Mouse (Mus musculus) right cerebral cortex, postnatal 10 days (tissue): ENCODE results near the gene Pdap1.
"Not testable (repeated sequence)": the region's sequence is repeated elsewhere in the genome, so short reads cannot be mapped to it uniquely, and the experiment has no call there.

ENCODE experiments used
- DNase-seq, 2 experiments: peaks; one replicate each; pipeline ENCODE4 v3.0.0; 2021; ENCODE audit warnings: low spot score in 2 of 2

The Pdap1 gene

DNA sequence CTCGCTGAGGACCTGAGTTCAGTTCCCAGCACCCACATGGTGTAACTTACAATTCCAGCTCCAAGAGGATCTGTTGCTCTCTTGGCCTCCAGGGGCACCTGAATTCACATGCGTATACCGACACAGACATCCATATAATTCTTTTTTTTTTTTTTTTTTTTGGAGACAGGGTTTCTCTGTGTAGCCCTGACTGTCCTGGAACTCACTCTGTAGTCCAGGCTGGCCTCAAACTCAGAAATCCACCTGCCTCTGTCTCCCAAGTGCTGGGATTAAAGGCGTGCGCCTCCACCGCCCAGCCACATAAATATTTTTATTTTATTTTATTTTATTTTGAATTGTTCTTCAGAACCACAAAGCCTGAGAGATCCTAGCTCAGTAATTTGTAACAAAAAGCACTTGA is 56.8 kb downstream of the Pdap1 start:
- DNase-seq = not testable (repeated sequence)

DNA sequence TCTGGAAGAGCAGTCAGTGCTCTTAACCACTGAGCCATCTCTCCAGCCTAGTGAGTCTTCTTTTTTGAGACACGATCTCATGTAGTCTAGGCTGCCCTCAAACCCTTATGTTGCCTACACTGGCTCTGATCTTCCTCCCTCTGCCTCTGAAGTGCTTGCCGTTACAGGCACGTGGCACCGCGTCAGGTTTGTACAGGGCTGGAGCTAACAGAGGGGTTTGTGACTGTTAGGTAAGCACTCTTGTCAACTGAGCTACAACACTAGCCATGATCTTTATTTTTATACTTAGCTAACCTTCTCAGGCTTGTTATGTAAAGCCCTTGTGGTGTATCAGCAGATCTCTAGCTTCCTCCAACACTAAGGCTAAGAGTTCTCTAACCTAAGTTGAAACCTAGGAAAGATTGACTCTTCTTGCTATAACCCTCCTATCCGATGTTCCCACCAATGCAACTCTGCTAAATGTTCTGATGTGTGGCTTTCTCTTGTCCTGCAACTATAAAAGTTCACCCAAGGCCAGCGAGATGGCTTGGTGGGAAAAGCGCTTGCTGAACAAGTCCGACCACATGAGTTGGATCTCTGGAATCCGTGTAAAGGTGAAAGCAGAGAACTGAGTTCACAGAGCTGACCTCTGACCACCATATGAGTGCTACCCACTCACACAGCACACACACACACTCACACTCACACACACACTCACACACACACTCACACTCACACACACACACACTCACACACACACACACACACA is 58.0 kb downstream of the Pdap1 start:
- no peak for DNase-seq
